Mouse (Mus musculus): ENCODE data around the gene Napb. TPM values are rescaled to one million over a fixed set of nuclear protein-coding genes. Genes with fewer than 3 reads are reported as not detected.

The Napb gene
- polyA plus RNA-seq, 1 experiment from 2014 or later = 13.9 TPM

DNA sequence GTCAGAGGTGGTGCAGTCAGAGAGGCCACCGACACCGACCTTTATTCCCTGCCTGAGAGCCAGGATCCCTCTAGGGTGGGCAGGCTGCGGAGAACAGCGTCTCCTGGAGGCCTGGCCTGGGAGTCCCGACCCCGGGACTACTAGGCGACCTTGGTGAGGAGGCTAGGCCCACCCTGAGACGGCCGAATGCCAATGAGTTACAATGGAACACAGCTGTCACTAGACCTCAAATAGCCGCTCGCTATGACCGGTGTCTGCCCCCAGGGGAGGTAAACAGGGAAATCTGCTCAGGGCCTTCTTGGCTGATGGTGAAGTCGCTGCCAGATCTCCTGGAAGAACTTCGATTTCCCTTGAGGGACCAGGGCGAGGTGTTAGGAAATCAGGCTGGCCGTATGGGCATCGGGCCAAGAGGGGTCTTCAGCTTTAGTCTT is 50.8 kb downstream of the Napb start:
- DNase-seq (ENCODE audit: low spot score) (peak; percentile 79), ATAC-seq (replicated peaks; ENCODE audit: low FRiP score) (peak; percentile 53)
- Histone ChIP-seq H3K36me3 (ENCODE audit: control insufficient read depth, insufficient read depth, low read length) (no peaks in the 10 kb centered on the region; the same call in 1 of the 2 replicates), H3K9ac (ENCODE audit: low read length) (peak overlapping the region; percentile 79), H3K27me3 (ENCODE audit: control insufficient read depth, insufficient read depth, low read length) (no peaks in the 10 kb centered on the region), H3K27ac (ENCODE audit: low read depth, low read length) (no peak overlapping the region), H3K4me1 (replicated peaks; ENCODE audit: control insufficient read depth, insufficient read depth, low read length) (peaks cover 16% of the 10 kb centered on the region), H3K4me2 (ENCODE audit: low read depth, low read length, severe bottlenecking) (peak overlapping the region; percentile 56), H3K9me3 (ENCODE audit: control insufficient read depth, low read length) (no peaks in the 10 kb centered on the region), H3K4me3 (ENCODE audit: low read depth, low read length) (peak overlapping the region; percentile 66)
- WGBS = 7% methylated on average over 17 of the region's 17 CpGs

DNA sequence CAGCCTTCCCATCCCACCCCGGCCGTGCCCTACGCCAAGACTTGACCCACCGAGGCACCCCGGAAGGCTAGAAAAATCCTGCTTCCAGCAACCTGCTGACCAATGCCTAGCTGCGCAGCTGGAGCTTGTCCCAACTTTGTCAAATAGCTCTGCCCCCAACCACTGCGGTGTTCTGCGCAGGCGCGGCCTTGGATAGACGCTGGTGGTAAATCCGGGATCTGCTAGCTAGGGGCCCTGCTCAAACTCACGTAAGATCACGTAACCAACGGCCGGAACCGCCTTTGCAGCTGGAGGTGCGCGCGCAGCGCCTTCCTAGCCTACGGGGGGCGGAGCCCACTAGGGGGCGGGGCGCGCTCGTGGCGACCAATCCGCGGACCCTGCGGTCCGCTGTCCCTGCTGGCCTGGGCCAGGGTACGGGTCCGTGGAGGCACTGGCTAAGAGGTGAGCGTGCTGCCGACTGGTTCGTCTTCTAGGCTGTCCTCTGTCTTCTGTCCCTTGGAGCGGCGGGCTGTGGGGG is 51.4 kb downstream of the Napb start, which contains the start of gene Gzf1:
Gzf1 (plus strand) TSS at position 249 of the 517 bp plus-strand sequence.
- Histone ChIP-seq H3K27ac (ENCODE audit: low read depth, low read length) (peak within 1 kb of the TSS; percentile 92), H3K4me1 (replicated peaks; ENCODE audit: control insufficient read depth, insufficient read depth, low read length) (peaks cover 16% of the 10 kb centered on the region)
- peak; percentile 99 for DNase-seq (ENCODE audit: low spot score)

DNA sequence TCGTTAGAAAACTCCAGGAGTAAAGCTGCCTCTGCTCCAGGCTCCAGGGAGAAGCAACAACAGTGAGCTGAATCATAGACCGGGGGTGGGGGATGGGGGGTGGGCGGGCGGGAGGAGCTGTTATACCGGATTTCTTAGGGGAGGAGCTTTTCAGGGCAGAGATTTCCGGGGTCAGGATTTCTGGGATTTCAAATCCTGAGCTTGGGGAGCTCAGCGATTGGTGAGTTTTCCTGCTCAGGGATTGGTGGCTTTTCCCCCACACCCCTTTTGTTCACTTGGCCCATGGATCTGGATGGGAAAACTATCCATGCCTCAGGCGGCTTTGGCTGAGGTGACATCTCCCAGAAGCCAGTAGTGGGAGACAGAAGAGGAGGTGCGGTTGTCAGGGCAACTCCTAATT is 52.9 kb downstream of the Napb start:
- peak; percentile 81 for DNase-seq (ENCODE audit: low spot score)
- H3K27me3 ChIP-seq (ENCODE audit: control insufficient read depth, insufficient read depth, low read length) = no peaks in the 10 kb centered on the region
- H3K9me3 ChIP-seq (ENCODE audit: control insufficient read depth, low read length) = no peaks in the 10 kb centered on the region
- peak overlapping the region; percentile 48 for H3K9ac ChIP-seq (ENCODE audit: low read length)
- H3K4me2 ChIP-seq (ENCODE audit: low read depth, low read length, severe bottlenecking) = peak overlapping the region; percentile 56
- H3K27ac ChIP-seq (ENCODE audit: low read depth, low read length) = peak overlapping the region; percentile 92
- H3K4me1 ChIP-seq (replicated peaks; ENCODE audit: control insufficient read depth, insufficient read depth, low read length) = peaks cover 16% of the 10 kb centered on the region
- 0% methylated on average over 8 of the region's 9 CpGs for WGBS
- peak; percentile 57 for ATAC-seq (replicated peaks; ENCODE audit: low FRiP score)
- H3K4me3 ChIP-seq (ENCODE audit: low read depth, low read length) = no peak overlapping the region; the same call in 1 of the 2 replicates
- H3K36me3 ChIP-seq (ENCODE audit: control insufficient read depth, insufficient read depth, low read length) = peaks cover 7% of the 10 kb centered on the region

More for the DNA sequence above, 51.4 kb downstream of the Napb start, which contains the start of gene Gzf1:
- no peaks in the 10 kb centered on the region for H3K9me3 ChIP-seq (ENCODE audit: control insufficient read depth, low read length)
- ATAC-seq (replicated peaks; ENCODE audit: low FRiP score) = peak; percentile 92
- H3K4me3 ChIP-seq (ENCODE audit: low read depth, low read length) = peak within 1 kb of the TSS; percentile 66
- no peaks in the 10 kb centered on the region for H3K27me3 ChIP-seq (ENCODE audit: control insufficient read depth, insufficient read depth, low read length)
- peaks cover 4% of the 10 kb centered on the region for H3K36me3 ChIP-seq (ENCODE audit: control insufficient read depth, insufficient read depth, low read length)
- peak within 1 kb of the TSS; percentile 79 for H3K9ac ChIP-seq (ENCODE audit: low read length)
- WGBS = under 1% methylated on average over 38 of the region's 39 CpGs
- peak within 1 kb of the TSS; percentile 56 for H3K4me2 ChIP-seq (ENCODE audit: low read depth, low read length, severe bottlenecking)

DNA sequence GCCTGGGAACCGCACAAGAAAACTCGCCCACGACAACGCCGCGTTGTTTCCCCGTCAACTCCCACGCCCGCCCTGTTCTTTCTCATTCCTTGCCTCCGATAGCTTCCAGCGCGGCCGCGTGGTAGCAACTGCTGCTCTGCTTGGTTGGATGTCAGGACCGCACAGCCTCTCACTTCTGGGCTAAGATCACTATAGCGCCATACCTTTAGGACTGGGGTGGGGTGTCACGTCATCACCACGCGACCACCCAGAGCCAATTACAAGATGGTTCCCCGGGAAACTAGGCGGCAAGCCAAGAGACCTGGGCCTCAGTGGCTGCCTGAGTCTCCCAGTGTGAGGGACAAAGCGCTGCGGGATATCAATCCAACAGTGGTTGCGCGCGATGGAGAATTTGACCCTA is 54.5 kb downstream of the Napb start:
- H3K4me3 ChIP-seq (ENCODE audit: low read depth, low read length) = peak overlapping the region; percentile 34
- peak overlapping the region; percentile 77 for H3K27ac ChIP-seq (ENCODE audit: low read depth, low read length)
- peak overlapping the region; percentile 53 for H3K4me2 ChIP-seq (ENCODE audit: low read depth, low read length, severe bottlenecking)
- ATAC-seq (replicated peaks; ENCODE audit: low FRiP score) (peak; percentile 54), DNase-seq (ENCODE audit: low spot score) (peak; percentile 91)
- no peaks in the 10 kb centered on the region for H3K27me3 ChIP-seq (ENCODE audit: control insufficient read depth, insufficient read depth, low read length)
- H3K9ac ChIP-seq (ENCODE audit: low read length) = peak overlapping the region; percentile 61
- H3K9me3 ChIP-seq (ENCODE audit: control insufficient read depth, low read length) = no peaks in the 10 kb centered on the region
- peaks cover 7% of the 10 kb centered on the region for H3K36me3 ChIP-seq (ENCODE audit: control insufficient read depth, insufficient read depth, low read length)
- 3% methylated on average over 26 of the region's 26 CpGs for whole genome bisulfite sequencing
- peaks cover 17% of the 10 kb centered on the region for H3K4me1 ChIP-seq (replicated peaks; ENCODE audit: control insufficient read depth, insufficient read depth, low read length)

DNA sequence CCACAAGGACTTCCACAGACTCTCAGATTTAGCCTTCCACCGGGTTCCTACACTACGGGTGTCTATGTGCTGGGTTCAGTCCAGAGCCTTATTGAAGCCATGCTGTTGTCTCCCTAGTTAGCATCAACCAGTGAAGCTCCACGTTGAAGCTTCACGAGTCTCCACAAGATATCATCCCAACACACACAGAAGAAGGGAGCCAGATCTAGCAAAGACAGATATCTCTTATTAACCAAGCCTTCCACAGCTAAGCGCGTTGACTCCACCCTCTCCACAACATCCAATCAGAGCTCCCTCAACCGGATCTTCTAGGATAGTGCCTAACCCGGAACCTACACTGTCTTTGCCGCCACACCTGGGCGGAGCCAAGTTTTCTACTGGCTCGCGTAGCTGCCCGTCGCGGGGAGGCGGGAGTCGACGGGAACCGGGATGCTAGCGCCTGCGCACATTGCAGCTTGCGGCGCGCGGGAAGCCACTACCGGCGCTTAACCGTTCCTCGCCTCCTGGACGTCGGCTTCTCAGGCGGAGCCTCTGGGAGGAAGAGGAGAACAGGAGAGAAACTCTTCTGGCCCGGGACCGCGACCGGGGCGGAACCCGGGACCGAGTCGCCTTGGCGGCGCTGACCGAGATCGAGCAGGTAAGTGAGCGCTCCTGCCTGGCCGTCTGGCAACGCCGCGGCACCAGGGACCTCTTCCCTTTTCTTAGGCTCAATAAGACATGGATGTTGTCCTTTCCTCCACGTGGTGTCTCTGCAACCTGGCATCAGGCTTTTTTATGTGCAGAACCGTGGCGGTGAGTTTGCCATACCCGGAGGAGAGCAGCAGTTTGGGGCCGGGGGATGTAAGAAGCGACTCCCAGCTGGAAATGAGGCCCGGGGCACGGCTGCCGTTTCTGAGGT is 59.8 kb downstream of the Napb start, which contains the start of gene Nxt1:
Nxt1 (plus strand) TSS at position 403 of the 898 bp plus-strand sequence.
- DNase-seq (ENCODE audit: low spot score) (peak; percentile 97), ATAC-seq (replicated peaks; ENCODE audit: low FRiP score) (peak; percentile 99)
- Histone ChIP-seq H3K4me1 (replicated peaks; ENCODE audit: control insufficient read depth, insufficient read depth, low read length) (peaks cover 5% of the 10 kb centered on the region; the same call in 1 of the 2 replicates), H3K4me2 (ENCODE audit: low read depth, low read length, severe bottlenecking) (peak within 1 kb of the TSS; percentile 79), H3K27me3 (ENCODE audit: control insufficient read depth, insufficient read depth, low read length) (no peaks in the 10 kb centered on the region), H3K36me3 (ENCODE audit: control insufficient read depth, insufficient read depth, low read length) (peaks cover 7% of the 10 kb centered on the region), H3K4me3 (ENCODE audit: low read depth, low read length) (peak within 1 kb of the TSS; percentile 75), H3K27ac (ENCODE audit: low read depth, low read length) (peak within 1 kb of the TSS; percentile 37), H3K9me3 (ENCODE audit: control insufficient read depth, low read length) (no peaks in the 10 kb centered on the region), H3K9ac (ENCODE audit: low read length) (peak within 1 kb of the TSS; percentile 90)
- under 1% methylated on average over 58 of the region's 58 CpGs for WGBS

DNA sequence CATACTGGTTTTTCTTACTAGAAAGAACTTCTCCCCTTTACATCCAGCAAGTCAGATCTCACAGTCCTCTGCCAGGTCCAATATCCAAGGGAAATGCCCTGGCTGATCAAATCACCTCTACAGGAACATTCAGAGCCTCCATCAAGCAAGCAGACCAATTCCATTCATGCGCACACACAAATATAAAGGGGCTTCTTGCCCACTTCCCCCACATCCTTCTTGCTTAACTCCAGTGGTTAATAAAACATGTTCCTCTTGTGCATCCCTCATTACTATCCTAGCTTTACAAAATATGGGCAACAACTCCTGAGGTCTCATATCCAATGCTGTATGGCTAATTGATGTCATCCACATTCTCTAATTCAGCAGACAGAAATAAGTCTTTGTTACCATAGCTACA is 68.8 kb downstream of the Napb start:
- 96% methylated on average over 1 of the region's 1 CpGs for WGBS
- ATAC-seq (replicated peaks; ENCODE audit: low FRiP score) = no peak
- H3K9me3 ChIP-seq (ENCODE audit: control insufficient read depth, low read length) = no peaks in the 10 kb centered on the region

DNA sequence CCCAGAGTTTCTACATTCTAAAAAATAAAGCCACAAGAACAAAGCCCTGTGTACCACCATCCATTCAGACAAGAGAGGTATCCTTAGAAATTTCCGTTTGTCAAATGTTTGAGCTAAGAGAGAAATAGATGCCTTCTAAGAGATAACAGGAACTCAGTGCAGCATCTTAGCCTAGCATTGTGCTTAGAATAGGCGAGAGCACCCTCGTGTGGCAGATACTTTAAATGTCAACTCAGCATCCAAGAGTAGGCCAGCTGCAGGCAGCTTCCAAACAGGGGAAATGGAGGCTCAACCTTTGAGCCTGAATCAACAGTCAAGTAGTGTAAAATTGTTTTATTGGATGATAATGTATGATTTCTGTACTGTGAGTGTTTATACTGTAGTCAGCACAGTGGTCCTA is 77.3 kb downstream of the Napb start:
- WGBS = 5% methylated on average over 3 of the region's 3 CpGs
- Histone ChIP-seq H3K9ac (ENCODE audit: low read length) (no peak overlapping the region), H3K4me1 (replicated peaks; ENCODE audit: control insufficient read depth, insufficient read depth, low read length) (no peaks in the 10 kb centered on the region), H3K4me3 (ENCODE audit: low read depth, low read length) (no peak overlapping the region), H3K27ac (ENCODE audit: low read depth, low read length) (no peak overlapping the region), H3K4me2 (ENCODE audit: low read depth, low read length, severe bottlenecking) (no peak overlapping the region), H3K27me3 (ENCODE audit: control insufficient read depth, insufficient read depth, low read length) (no peaks in the 10 kb centered on the region), H3K36me3 (ENCODE audit: control insufficient read depth, insufficient read depth, low read length) (no peaks in the 10 kb centered on the region), H3K9me3 (ENCODE audit: control insufficient read depth, low read length) (no peaks in the 10 kb centered on the region)
- ATAC-seq (replicated peaks; ENCODE audit: low FRiP score) (peak; percentile 66), DNase-seq (ENCODE audit: low spot score) (peak; percentile 58)

More for the DNA sequence above, 68.8 kb downstream of the Napb start:
- H3K4me1 ChIP-seq (replicated peaks; ENCODE audit: control insufficient read depth, insufficient read depth, low read length) = no peaks in the 10 kb centered on the region; the same call in 1 of the 2 replicates
- no peak overlapping the region for H3K4me2 ChIP-seq (ENCODE audit: low read depth, low read length, severe bottlenecking)
- no peak overlapping the region for H3K27ac ChIP-seq (ENCODE audit: low read depth, low read length)
- H3K9ac ChIP-seq (ENCODE audit: low read length) = no peak overlapping the region
- DNase-seq (ENCODE audit: low spot score) = no peak
- H3K36me3 ChIP-seq (ENCODE audit: control insufficient read depth, insufficient read depth, low read length) = no peaks in the 10 kb centered on the region
- H3K27me3 ChIP-seq (ENCODE audit: control insufficient read depth, insufficient read depth, low read length) = no peaks in the 10 kb centered on the region
- H3K4me3 ChIP-seq (ENCODE audit: low read depth, low read length) = no peak overlapping the region

DNA sequence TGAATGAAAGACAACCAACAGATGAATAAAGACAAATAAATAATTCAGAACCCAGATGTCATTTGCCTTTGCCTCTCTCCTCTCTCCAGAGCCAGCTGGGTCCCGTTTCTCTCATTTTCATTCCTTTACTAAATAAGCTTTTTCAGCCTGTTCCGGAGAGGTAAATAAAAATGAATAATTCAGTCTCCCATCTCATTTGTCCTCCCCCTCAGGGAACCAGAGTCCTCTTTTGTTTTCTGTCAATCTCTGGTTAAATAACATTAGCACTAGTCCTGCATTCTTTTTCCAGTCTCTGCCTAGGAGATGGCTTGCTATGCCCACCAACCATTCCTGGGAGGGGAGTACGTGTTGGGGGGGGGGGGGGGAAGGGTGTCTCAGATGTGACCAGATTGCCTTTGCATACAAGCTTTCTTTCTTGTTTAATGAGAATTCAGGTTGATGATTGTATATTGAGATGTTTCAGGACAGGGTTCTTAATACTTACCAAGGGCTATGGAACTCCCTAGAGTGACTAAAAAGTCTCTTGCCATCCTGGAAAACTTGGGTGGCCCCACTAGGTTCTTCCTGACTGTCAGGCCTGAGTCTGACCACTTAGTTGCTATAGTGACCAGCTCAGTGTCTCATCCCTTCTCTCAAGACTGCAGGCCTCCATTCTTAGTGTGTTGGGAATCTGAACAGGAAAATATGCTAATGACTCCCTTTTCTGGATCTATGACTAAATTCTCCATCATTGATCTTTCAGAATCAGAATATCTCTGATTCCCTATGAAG is 81.5 kb downstream of the Napb start:
- Histone ChIP-seq H3K9me3 (ENCODE audit: control insufficient read depth, low read length) (no peaks in the 10 kb centered on the region), H3K27ac (ENCODE audit: low read depth, low read length) (no peak overlapping the region), H3K36me3 (ENCODE audit: control insufficient read depth, insufficient read depth, low read length) (no peaks in the 10 kb centered on the region), H3K4me3 (ENCODE audit: low read depth, low read length) (no peak overlapping the region), H3K27me3 (ENCODE audit: control insufficient read depth, insufficient read depth, low read length) (no peaks in the 10 kb centered on the region), H3K9ac (ENCODE audit: low read length) (no peak overlapping the region), H3K4me2 (ENCODE audit: low read depth, low read length, severe bottlenecking) (no peak overlapping the region), H3K4me1 (replicated peaks; ENCODE audit: control insufficient read depth, insufficient read depth, low read length) (no peaks in the 10 kb centered on the region)
- DNase-seq (ENCODE audit: low spot score) (no peak), ATAC-seq (replicated peaks; ENCODE audit: low FRiP score) (peak; percentile 71)
- WGBS = 17% methylated on average over 3 of the region's 3 CpGs
